Mouse (Mus musculus): ENCODE data around the gene Ccdc8. TPM values are rescaled to one million over a fixed set of nuclear protein-coding genes. Genes with fewer than 3 reads are reported as not detected.

Ccdc8 gene
- polyA plus RNA-seq, 1 experiment: 0.81 TPM

DNA sequence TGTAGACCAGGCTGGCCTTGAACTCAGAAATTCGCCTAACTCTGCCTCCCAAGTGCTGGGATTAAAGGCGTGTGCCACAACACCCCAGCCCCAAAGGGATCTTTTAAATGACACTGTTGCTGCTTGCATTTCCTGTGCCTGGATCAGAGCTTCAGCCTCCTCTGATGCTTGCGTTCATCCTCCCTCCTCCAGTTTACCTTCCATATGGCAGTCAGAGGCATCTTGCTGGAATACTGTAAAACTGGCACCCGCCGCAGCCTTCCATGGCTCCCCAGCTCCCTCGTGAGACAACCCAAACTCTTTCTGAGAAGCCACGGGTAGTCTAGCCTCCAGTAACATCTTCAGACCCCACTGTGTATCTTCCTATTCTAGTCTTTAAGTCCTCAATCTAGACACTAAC lies 36.4 kb downstream of the Ccdc8 start:
- no peaks in the 10 kb centered on the region for H3K27me3 ChIP-seq (replicated peaks; ENCODE audit: control insufficient read depth, insufficient read depth, low read length)
- no peak for DNase-seq
- 91% methylated on average over 7 of the region's 7 CpGs for WGBS
- no peak overlapping the region for H3K27ac ChIP-seq (ENCODE audit: insufficient read depth, low read depth, low read length)
- H3K4me3 ChIP-seq (ENCODE audit: insufficient read depth, low read depth, low read length): no peak overlapping the region
- peaks cover 29% of the 10 kb centered on the region for H3K4me1 ChIP-seq (ENCODE audit: control insufficient read depth, insufficient read depth, low read length)
- H3K36me3 ChIP-seq (ENCODE audit: control insufficient read depth, insufficient read depth, low read length): no peaks in the 10 kb centered on the region
- TF ChIP-seq POLR2A (IDR thresholded peaks at IDR 0.05; ENCODE audit: low read depth, low read length): no peak
- TF ChIP-seq CTCF (conservative IDR thresholded peaks at IDR 0.05; ENCODE audit: insufficient read depth, insufficient read length, low read depth, low read length): no peak

DNA sequence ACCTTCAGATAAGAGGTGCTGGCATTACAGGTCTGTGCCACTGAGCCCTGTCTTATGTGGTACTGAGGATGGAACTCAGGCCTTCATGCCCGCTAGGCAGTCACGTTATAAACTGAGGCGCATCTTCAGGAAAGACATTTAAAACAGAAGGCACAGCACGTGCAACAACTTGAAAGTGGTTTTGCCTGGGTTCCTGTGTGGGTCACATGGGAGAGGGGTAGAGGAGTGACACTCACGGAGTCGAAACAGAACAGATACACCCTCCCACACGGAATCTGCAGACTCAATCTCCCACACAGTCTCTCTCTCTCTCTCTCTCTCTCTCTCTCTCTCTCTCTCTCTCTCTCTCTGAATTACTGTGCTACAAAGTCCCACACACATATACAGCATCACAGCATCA lies 37.7 kb downstream of the Ccdc8 start:
- no peaks in the 10 kb centered on the region for H3K27me3 ChIP-seq (replicated peaks; ENCODE audit: control insufficient read depth, insufficient read depth, low read length)
- H3K4me1 ChIP-seq (ENCODE audit: control insufficient read depth, insufficient read depth, low read length): peaks cover 17% of the 10 kb centered on the region
- H3K4me3 ChIP-seq (ENCODE audit: insufficient read depth, low read depth, low read length): no peak overlapping the region
- 68% methylated on average over 7 of the region's 7 CpGs for WGBS
- no peaks in the 10 kb centered on the region for H3K36me3 ChIP-seq (ENCODE audit: control insufficient read depth, insufficient read depth, low read length)
- H3K27ac ChIP-seq (ENCODE audit: insufficient read depth, low read depth, low read length): no peak overlapping the region
- TF ChIP-seq CTCF (conservative IDR thresholded peaks at IDR 0.05; ENCODE audit: insufficient read depth, insufficient read length, low read depth, low read length) (no peak), POLR2A (IDR thresholded peaks at IDR 0.05; ENCODE audit: low read depth, low read length) (no peak)
- no peak for DNase-seq

DNA sequence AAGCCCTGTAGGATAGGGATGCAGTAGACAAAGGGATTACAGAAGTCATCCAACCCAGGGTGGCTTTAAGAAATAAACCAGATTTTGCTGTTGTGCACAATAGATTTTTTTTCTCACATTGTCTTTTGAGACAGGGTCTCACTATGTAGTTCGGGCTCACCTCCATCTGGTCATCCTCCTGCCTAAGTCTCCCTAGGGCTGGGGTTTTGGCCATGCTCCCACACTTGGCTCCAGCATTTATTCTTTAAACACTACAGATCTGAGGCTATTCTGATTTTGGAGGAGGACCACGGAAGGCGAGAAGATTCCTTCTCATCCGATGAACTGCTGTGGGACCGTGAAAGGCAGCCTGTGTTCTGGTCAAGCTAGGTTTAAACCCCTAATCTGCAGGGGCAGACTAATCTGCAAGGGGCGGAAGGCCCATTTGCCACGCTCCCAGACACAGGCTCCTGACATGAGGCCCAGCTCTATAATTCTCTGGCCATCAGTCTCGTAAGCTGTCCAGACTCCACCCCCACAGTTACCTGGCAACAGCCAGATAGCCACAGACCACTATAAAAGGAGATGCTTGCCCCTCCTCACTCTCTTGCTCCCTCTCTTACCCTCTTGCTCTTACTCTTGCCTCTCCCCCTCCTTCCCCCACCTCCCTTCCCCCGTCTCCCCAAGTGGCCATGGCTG lies 45.6 kb downstream of the Ccdc8 start:
- Histone ChIP-seq H3K27ac (ENCODE audit: insufficient read depth, low read depth, low read length) (no peak overlapping the region), H3K4me1 (ENCODE audit: control insufficient read depth, insufficient read depth, low read length) (no peaks in the 10 kb centered on the region), H3K27me3 (replicated peaks; ENCODE audit: control insufficient read depth, insufficient read depth, low read length) (no peaks in the 10 kb centered on the region), H3K36me3 (ENCODE audit: control insufficient read depth, insufficient read depth, low read length) (no peaks in the 10 kb centered on the region), H3K4me3 (ENCODE audit: insufficient read depth, low read depth, low read length) (no peak overlapping the region)
- TF ChIP-seq CTCF (conservative IDR thresholded peaks at IDR 0.05; ENCODE audit: insufficient read depth, insufficient read length, low read depth, low read length): no peak
- TF ChIP-seq POLR2A (IDR thresholded peaks at IDR 0.05; ENCODE audit: low read depth, low read length): no peak
- DNase-seq: no peak
- 75% methylated on average over 9 of the region's 9 CpGs for WGBS

DNA sequence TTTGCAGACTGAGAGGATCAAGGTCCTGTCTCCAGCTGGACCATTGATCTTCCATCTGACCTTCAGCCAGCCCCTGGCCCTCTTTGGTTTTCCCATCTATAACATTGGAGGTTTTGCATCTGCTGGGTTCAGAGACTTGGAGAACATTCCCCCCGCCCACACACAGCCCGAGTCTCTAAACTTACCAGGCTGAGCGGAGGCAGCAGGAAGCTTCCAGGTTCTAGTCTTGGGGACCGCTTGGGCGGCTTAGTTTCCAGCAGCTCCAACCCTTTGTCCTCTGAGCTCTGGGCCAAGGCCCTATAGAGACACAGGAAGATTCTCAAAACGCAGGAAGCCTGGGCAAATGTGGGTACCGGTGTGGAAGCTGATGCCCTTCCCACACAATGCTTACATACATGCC lies 46.9 kb downstream of the Ccdc8 start:
- TF ChIP-seq POLR2A (IDR thresholded peaks at IDR 0.05; ENCODE audit: low read depth, low read length) (no peak), CTCF (conservative IDR thresholded peaks at IDR 0.05; ENCODE audit: insufficient read depth, insufficient read length, low read depth, low read length) (no peak)
- H3K27ac ChIP-seq (ENCODE audit: insufficient read depth, low read depth, low read length): no peak overlapping the region
- no peaks in the 10 kb centered on the region for H3K36me3 ChIP-seq (ENCODE audit: control insufficient read depth, insufficient read depth, low read length)
- WGBS: 91% methylated on average over 7 of the region's 7 CpGs
- no peak overlapping the region for H3K4me3 ChIP-seq (ENCODE audit: insufficient read depth, low read depth, low read length)
- H3K4me1 ChIP-seq (ENCODE audit: control insufficient read depth, insufficient read depth, low read length): no peaks in the 10 kb centered on the region
- no peaks in the 10 kb centered on the region for H3K27me3 ChIP-seq (replicated peaks; ENCODE audit: control insufficient read depth, insufficient read depth, low read length)
- no peak for DNase-seq

DNA sequence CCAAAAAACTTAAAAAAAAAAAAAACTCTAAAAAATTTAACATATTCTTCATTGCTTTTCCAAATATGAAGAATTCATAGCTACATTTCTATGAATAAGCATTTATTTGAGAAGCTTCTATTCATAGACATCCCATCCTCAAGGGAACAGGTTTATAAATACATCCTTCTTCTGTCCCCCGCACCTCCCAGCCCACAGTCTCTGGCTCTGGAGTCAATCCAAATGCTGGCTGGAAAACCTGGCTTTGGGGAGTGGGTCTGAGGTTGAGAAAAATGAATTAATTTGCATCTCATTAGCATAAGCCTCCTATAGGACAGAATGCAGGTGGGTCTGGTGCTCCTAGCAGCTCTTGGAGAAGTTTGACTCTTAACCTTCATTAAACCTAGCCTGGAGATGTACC lies 53.2 kb downstream of the Ccdc8 start:
- Histone ChIP-seq H3K27ac (ENCODE audit: insufficient read depth, low read depth, low read length) (no peak overlapping the region), H3K4me1 (ENCODE audit: control insufficient read depth, insufficient read depth, low read length) (no peaks in the 10 kb centered on the region), H3K27me3 (replicated peaks; ENCODE audit: control insufficient read depth, insufficient read depth, low read length) (no peaks in the 10 kb centered on the region), H3K36me3 (ENCODE audit: control insufficient read depth, insufficient read depth, low read length) (no peaks in the 10 kb centered on the region), H3K4me3 (ENCODE audit: insufficient read depth, low read depth, low read length) (no peak overlapping the region)
- no peak for TF ChIP-seq CTCF (conservative IDR thresholded peaks at IDR 0.05; ENCODE audit: insufficient read depth, insufficient read length, low read depth, low read length)
- TF ChIP-seq POLR2A (IDR thresholded peaks at IDR 0.05; ENCODE audit: low read depth, low read length): no peak
- DNase-seq: no peak
- 67% methylated on average over 1 of the region's 1 CpGs for WGBS

Other genes with a start within 250 kb of the Ccdc8 start
- 74.6 and 95.2 TPM in 2 replicates for gene Slc1a5, start 211.4 kb upstream of the Ccdc8 start, polyA plus RNA-seq (2012; rRNA removed)
- 94.4 and 116 TPM in 2 replicates for gene Strn4, start 176.8 kb upstream of the Ccdc8 start, polyA plus RNA-seq (2012; rRNA removed)
- 31.0 and 33.9 TPM in 2 replicates for gene Fkrp, start 176.0 kb upstream of the Ccdc8 start, polyA plus RNA-seq (2012; rRNA removed)
- gene Prkd2, start 149.8 kb upstream of the Ccdc8 start, polyA plus RNA-seq (2012; rRNA removed): 18.3 and 23.3 TPM in 2 replicates
- gene Dact3, start 117.4 kb upstream of the Ccdc8 start, polyA plus RNA-seq (2012; rRNA removed): 5.5 and 7.5 TPM in 2 replicates
- gene Gng8, start 100.9 kb upstream of the Ccdc8 start, polyA plus RNA-seq (2012; rRNA removed): 3.6 and 3.7 TPM in 2 replicates
- 4.0 and 5.0 TPM in 2 replicates for gene Ptgir, start 86.2 kb upstream of the Ccdc8 start, polyA plus RNA-seq (2012; rRNA removed)
- 305 and 325 TPM in 2 replicates for gene Calm3, start 68.6 kb upstream of the Ccdc8 start, polyA plus RNA-seq (2012; rRNA removed)
- gene Pnmal2, start 48.0 kb upstream of the Ccdc8 start, polyA plus RNA-seq (2012; rRNA removed): 3.6 and 4.0 TPM in 2 replicates
- gene Pnmal1, start 33.0 kb upstream of the Ccdc8 start, polyA plus RNA-seq (2012; rRNA removed): 0.01 and 0.06 TPM in 2 replicates
- gene Gm42372, start 9.6 kb upstream of the Ccdc8 start, polyA plus RNA-seq (2012; rRNA removed): 0.08 TPM in 1 of 2 replicates, not detected in the other
- 199 and 226 TPM in 2 replicates for gene Ppp5c, start 35.2 kb downstream of the Ccdc8 start, polyA plus RNA-seq (2012; rRNA removed)
- gene Hif3a, start 69.7 kb downstream of the Ccdc8 start, polyA plus RNA-seq (2012; rRNA removed): 0.92 and 0.95 TPM in 2 replicates
- gene Psg16, start 81.3 kb downstream of the Ccdc8 start, polyA plus RNA-seq (2012; rRNA removed): 0.05 TPM in 1 of 2 replicates, not detected in the other
- gene Ceacam3, start 157.6 kb downstream of the Ccdc8 start, polyA plus RNA-seq (2012; rRNA removed): 0.11 and 0.14 TPM in 2 replicates
- gene Psg29, start 210.8 kb downstream of the Ccdc8 start, polyA plus RNA-seq (2012; rRNA removed): not detected in 2 replicates